Mouse (Mus musculus): ENCODE measurements at regions not wholly inside any gene's neighbourhood (a gene's known extent, or its start where the extent isn't known, plus 50 kb on each side); places are given as distances from the start of the nearest gene placed in this dataset.
"Not testable (repeated sequence)": the region's sequence is repeated elsewhere in the genome, so short reads cannot be mapped to it uniquely, and the experiment has no call there.

GRCm38 (mm10) chr12:47162624-47163151 lies 344.0 kb upstream of the Nova1 start:
- H3K4me2 ChIP-seq, result peak overlapping the region; percentile 30; the same call in 1 of the 2 replicates
- H3K9me3 ChIP-seq (replicated peaks), result no peaks in the 10 kb centered on the region
- H3K4me1 ChIP-seq (replicated peaks), result 0 out of 2 replicates have a peak, but pooled peaks cover 4% of the 10 kb centered on the region
- H3K4me3 ChIP-seq, result peak overlapping the region; percentile 18; the same call in 1 of the 2 replicates
- 18% methylated on average over 6 of the region's 6 CpGs for WGBS
- no peak for ATAC-seq (replicated peaks; ENCODE audit: insufficient number of reproducible peaks, insufficient read depth, low FRiP score, low read depth)
- no peak overlapping the region for H3K9ac ChIP-seq
- 0 out of 2 replicates have a peak, but pooled peaks cover 3% of the 10 kb centered on the region for H3K27me3 ChIP-seq
- H3K36me3 ChIP-seq, result no peaks in the 10 kb centered on the region
- H3K27ac ChIP-seq, result no peak overlapping the region

GRCm38 (mm10) chr12:47160626-47161025 lies 341.9 kb upstream of the Nova1 start:
- 33% methylated on average over 1 of the region's 1 CpGs for WGBS
- H3K27me3 ChIP-seq, result 0 out of 2 replicates have a peak, but pooled peaks cover 3% of the 10 kb centered on the region
- H3K4me3 ChIP-seq, result no peak overlapping the region
- H3K9ac ChIP-seq, result no peak overlapping the region
- ATAC-seq (replicated peaks; ENCODE audit: insufficient number of reproducible peaks, insufficient read depth, low FRiP score, low read depth), result no peak
- no peak overlapping the region for H3K27ac ChIP-seq
- H3K4me1 ChIP-seq (replicated peaks), result 0 out of 2 replicates have a peak, but pooled peaks cover 4% of the 10 kb centered on the region
- H3K4me2 ChIP-seq, result no peak overlapping the region
- H3K36me3 ChIP-seq, result no peaks in the 10 kb centered on the region
- no peaks in the 10 kb centered on the region for H3K9me3 ChIP-seq (replicated peaks)

DNA sequence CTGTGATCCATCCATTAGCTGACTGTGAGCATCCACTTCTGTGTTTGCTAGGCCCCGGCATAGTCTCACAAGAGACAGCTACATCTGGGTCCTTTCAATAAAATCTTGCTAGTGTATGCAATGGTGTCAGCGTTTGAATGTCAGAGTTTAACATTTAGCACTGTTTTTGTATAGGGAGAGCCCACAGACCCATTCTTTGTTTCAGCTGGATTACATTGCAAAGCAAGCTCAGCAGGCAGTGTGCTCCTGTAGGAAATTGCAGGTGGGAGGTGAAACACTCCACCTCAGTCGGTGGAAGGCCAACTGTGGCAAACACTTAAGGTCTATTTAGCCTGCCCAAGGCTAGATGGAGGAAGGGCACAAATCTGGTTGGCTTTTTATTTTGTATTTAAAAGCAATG lies 337.2 kb upstream of the Nova1 start:
- H3K4me2 ChIP-seq; H3K27ac ChIP-seq; H3K4me3 ChIP-seq; H3K27me3 ChIP-seq; ATAC-seq (replicated peaks; ENCODE audit: insufficient number of reproducible peaks, insufficient read depth, low FRiP score, low read depth); H3K9ac ChIP-seq; H3K9me3 ChIP-seq (replicated peaks); H3K36me3 ChIP-seq; H3K4me1 ChIP-seq (replicated peaks): not testable (repeated sequence)
- 37% methylated on average over 3 of the region's 3 CpGs for WGBS

GRCm38 (mm10) chr12:47140677-47141076 lies 321.9 kb upstream of the Nova1 start:
- Histone ChIP-seq H3K27me3 (no peaks in the 10 kb centered on the region), H3K9me3 (replicated peaks) (no peaks in the 10 kb centered on the region), H3K27ac (no peak overlapping the region), H3K36me3 (no peaks in the 10 kb centered on the region), H3K9ac (no peak overlapping the region), H3K4me1 (replicated peaks) (no peaks in the 10 kb centered on the region), H3K4me3 (no peak overlapping the region), H3K4me2 (no peak overlapping the region)
- no peak for ATAC-seq (replicated peaks; ENCODE audit: insufficient number of reproducible peaks, insufficient read depth, low FRiP score, low read depth)
- WGBS, result 55% methylated on average over 4 of the region's 4 CpGs

- no peaks in the 10 kb centered on the region for H3K4me1 ChIP-seq (replicated peaks)
- no peak for ATAC-seq (replicated peaks; ENCODE audit: insufficient number of reproducible peaks, insufficient read depth, low FRiP score, low read depth)
- no peaks in the 10 kb centered on the region for H3K27me3 ChIP-seq
- no peaks in the 10 kb centered on the region for H3K36me3 ChIP-seq
- H3K27ac ChIP-seq, result no peak overlapping the region
- H3K4me3 ChIP-seq, result no peak overlapping the region
- H3K9me3 ChIP-seq (replicated peaks), result no peaks in the 10 kb centered on the region
- WGBS, result 85% methylated on average over 9 of the region's 9 CpGs
- no peak overlapping the region for H3K9ac ChIP-seq
- H3K4me2 ChIP-seq, result no peak overlapping the region
These were observed 311.1 kb upstream of the Nova1 start for GRCm38 (mm10) chr12:47129821-47130220.

- no peak overlapping the region for H3K27ac ChIP-seq
- WGBS, result 63% methylated on average over 3 of the region's 3 CpGs
These were observed 309.9 kb upstream of the Nova1 start for GRCm38 (mm10) chr12:47128596-47128995.

DNA sequence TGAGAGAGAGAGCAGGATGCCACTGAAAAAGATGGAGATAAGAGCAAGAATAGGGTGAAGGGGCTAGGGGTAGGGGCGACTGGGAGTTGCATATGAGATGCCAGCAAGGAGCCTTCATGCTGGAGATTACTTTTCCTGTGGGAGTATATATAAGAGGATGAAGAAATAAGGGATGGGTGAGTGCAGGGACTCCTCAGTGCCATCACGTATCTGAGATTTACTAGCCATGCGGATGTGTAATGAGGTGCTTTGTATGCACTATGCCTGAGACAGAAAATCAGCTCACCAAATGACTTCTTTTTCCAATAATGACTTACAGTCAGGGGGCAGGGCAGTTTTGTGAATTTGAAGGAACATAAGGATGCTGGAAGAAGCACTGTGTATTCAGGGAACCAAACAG lies 302.7 kb upstream of the Nova1 start:
- no peaks in the 10 kb centered on the region for H3K9me3 ChIP-seq (replicated peaks)
- ATAC-seq (replicated peaks; ENCODE audit: insufficient number of reproducible peaks, insufficient read depth, low FRiP score, low read depth), result no peak
- no peak overlapping the region for H3K4me2 ChIP-seq
- H3K9ac ChIP-seq, result no peak overlapping the region
- 73% methylated on average over 3 of the region's 3 CpGs for WGBS
- H3K4me1 ChIP-seq (replicated peaks), result no peaks in the 10 kb centered on the region
- no peak overlapping the region for H3K27ac ChIP-seq
- no peaks in the 10 kb centered on the region for H3K36me3 ChIP-seq
- H3K4me3 ChIP-seq, result no peak overlapping the region
- no peaks in the 10 kb centered on the region for H3K27me3 ChIP-seq

More at GRCm38 (mm10) chr12:47128596-47128995, 309.9 kb upstream of the Nova1 start:
- Histone ChIP-seq H3K36me3 (no peaks in the 10 kb centered on the region), H3K4me3 (no peak overlapping the region), H3K4me1 (replicated peaks) (no peaks in the 10 kb centered on the region), H3K9me3 (replicated peaks) (no peaks in the 10 kb centered on the region), H3K27me3 (no peaks in the 10 kb centered on the region), H3K9ac (no peak overlapping the region), H3K4me2 (no peak overlapping the region)
- no peak for ATAC-seq (replicated peaks; ENCODE audit: insufficient number of reproducible peaks, insufficient read depth, low FRiP score, low read depth)

DNA sequence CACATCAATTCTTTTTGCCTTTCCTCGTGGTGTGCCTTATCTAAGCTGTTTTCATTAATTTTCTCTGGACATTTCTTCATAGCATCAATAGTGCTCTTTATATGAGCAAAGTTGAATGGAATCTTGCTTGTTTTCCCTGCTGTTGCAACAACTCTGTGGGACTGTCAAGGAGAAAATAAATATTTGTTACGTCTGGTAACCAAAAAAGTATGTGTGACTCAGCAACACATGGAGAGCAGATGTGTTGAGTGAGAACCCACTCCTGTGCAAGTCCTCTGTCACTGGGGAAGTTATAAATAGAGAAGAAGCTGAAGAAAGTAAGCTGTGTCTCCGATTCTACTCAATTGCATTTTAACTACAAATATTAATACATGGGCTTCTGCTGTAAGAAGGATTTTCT lies 298.8 kb upstream of the Nova1 start:
- H3K4me2 ChIP-seq, result no peak overlapping the region
- no peak overlapping the region for H3K27ac ChIP-seq
- H3K9ac ChIP-seq, result no peak overlapping the region
- no peaks in the 10 kb centered on the region for H3K27me3 ChIP-seq
- no peaks in the 10 kb centered on the region for H3K36me3 ChIP-seq
- H3K4me3 ChIP-seq, result no peak overlapping the region
- ATAC-seq (replicated peaks; ENCODE audit: insufficient number of reproducible peaks, insufficient read depth, low FRiP score, low read depth), result no peak
- WGBS, result 42% methylated on average over 3 of the region's 3 CpGs
- no peaks in the 10 kb centered on the region for H3K4me1 ChIP-seq (replicated peaks)
- no peaks in the 10 kb centered on the region for H3K9me3 ChIP-seq (replicated peaks)

GRCm38 (mm10) chr12:47089234-47089633 lies 270.5 kb upstream of the Nova1 start:
- H3K27ac ChIP-seq, result no peak overlapping the region
- H3K9ac ChIP-seq, result no peak overlapping the region
- H3K4me2 ChIP-seq, result no peak overlapping the region
- no peaks in the 10 kb centered on the region for H3K4me1 ChIP-seq (replicated peaks)
- no peaks in the 10 kb centered on the region for H3K9me3 ChIP-seq (replicated peaks)
- no peak for ATAC-seq (replicated peaks; ENCODE audit: insufficient number of reproducible peaks, insufficient read depth, low FRiP score, low read depth)
- no peak overlapping the region for H3K4me3 ChIP-seq
- no peaks in the 10 kb centered on the region for H3K27me3 ChIP-seq
- no peaks in the 10 kb centered on the region for H3K36me3 ChIP-seq

DNA sequence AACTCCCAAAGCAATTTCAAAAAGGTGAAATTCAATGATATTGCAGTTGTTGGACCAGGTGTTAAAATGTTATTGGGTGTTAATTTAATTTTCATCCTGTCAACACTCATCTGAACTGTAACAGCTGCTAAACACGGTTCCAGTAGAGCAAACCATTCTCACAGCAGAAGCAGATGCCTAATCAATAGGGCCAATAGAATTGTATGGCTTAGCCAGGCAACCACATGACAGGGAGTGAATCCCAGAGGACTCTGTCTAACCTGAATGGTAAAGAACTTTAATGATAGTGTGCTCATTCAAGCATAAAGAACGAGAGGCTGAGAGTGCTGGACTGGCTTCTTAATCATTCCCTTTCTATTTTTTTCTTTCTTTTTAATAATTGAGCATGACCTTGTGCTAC lies 256.2 kb upstream of the Nova1 start:
- Histone ChIP-seq H3K9me3 (replicated peaks) (no peaks in the 10 kb centered on the region), H3K4me3 (no peak overlapping the region), H3K27ac (no peak overlapping the region), H3K27me3 (no peaks in the 10 kb centered on the region), H3K36me3 (no peaks in the 10 kb centered on the region), H3K9ac (no peak overlapping the region), H3K4me2 (no peak overlapping the region), H3K4me1 (replicated peaks) (no peaks in the 10 kb centered on the region)
- WGBS, result 55% methylated on average over 2 of the region's 2 CpGs
- ATAC-seq (replicated peaks; ENCODE audit: insufficient number of reproducible peaks, insufficient read depth, low FRiP score, low read depth), result no peak

- Histone ChIP-seq H3K4me3 (no peak overlapping the region), H3K27ac (no peak overlapping the region), H3K4me1 (replicated peaks) (no peaks in the 10 kb centered on the region), H3K4me2 (no peak overlapping the region), H3K9me3 (replicated peaks) (no peaks in the 10 kb centered on the region), H3K27me3 (no peaks in the 10 kb centered on the region), H3K9ac (no peak overlapping the region), H3K36me3 (no peaks in the 10 kb centered on the region)
- ATAC-seq (replicated peaks; ENCODE audit: insufficient number of reproducible peaks, insufficient read depth, low FRiP score, low read depth), result no peak
- 93% methylated on average over 1 of the region's 1 CpGs for WGBS
These were observed 233.7 kb upstream of the Nova1 start for GRCm38 (mm10) chr12:47052474-47052873.

GRCm38 (mm10) chr12:47020810-47021348 lies 202.2 kb upstream of the Nova1 start:
- H3K9me3 ChIP-seq (replicated peaks), result no peaks in the 10 kb centered on the region
- WGBS, result 63% methylated on average over 6 of the region's 6 CpGs
- no peak overlapping the region for H3K4me3 ChIP-seq
- no peaks in the 10 kb centered on the region for H3K27me3 ChIP-seq
- H3K4me2 ChIP-seq, result no peak overlapping the region
- ATAC-seq (replicated peaks; ENCODE audit: insufficient number of reproducible peaks, insufficient read depth, low FRiP score, low read depth), result no peak
- H3K9ac ChIP-seq, result no peak overlapping the region
- no peaks in the 10 kb centered on the region for H3K4me1 ChIP-seq (replicated peaks)
- no peaks in the 10 kb centered on the region for H3K36me3 ChIP-seq
- no peak overlapping the region for H3K27ac ChIP-seq
